Mouse (Mus musculus) embryonic fibroblast, embryonic 13.5 days (primary cell): ENCODE results near the gene Ccdc54.

ENCODE experiments used
- CTCF ChIP-seq: IDR thresholded peaks from 2 replicates; pipeline ENCODE4 v1.5.1; 2011; ENCODE audit warnings: mild to moderate bottlenecking, control low read depth, low read length, moderate library complexity, borderline replicate concordance; ENCODE audit not compliant: insufficient read depth
- POLR2A ChIP-seq: IDR thresholded peaks from 2 replicates; pipeline ENCODE4 v1.6.1; 2011; ENCODE audit warnings: low read depth, mild to moderate bottlenecking, control low read depth, low read length, moderate library complexity

DNA sequence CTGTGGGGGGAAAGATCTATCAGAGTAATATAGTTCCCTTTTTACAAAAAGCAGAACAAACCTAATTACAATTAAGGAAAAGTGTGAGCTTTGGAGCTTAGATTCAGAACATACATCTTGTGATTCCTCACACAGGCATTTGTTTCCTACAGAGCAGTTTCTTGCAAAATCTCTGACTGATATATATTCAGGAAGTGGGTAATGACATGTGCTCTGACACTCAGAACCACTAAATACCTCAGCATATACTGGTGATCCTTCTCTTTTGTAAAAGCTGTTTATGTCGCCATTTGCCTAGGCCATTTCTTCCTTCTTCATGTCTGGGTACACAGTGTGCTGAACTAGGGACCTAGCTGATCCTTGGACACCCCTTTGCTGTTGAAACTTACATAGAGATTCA is 2.8 kb downstream of the Ccdc54 start:
- TF ChIP-seq CTCF (no peak), POLR2A (no peak)
